Mouse (Mus musculus) kidney, embryonic 14.5 days (tissue): ENCODE measurements at regions not wholly inside any gene's neighbourhood (a gene's known extent, or its start where the extent isn't known, plus 50 kb on each side); places are given as distances from the start of the nearest gene placed in this dataset.

Experiments used
- ATAC-seq: fragments of 200-750 bp; cut with Nextera tagmentation; 2 replicates; pipeline ENCODE4 v1.8.0; 2017; ENCODE audit warnings: moderate number of reproducible peaks, mild to moderate bottlenecking, moderate TSS enrichment, moderate library complexity; ENCODE audit not compliant: low FRiP score, low TSS enrichment
- H3K27ac ChIP-seq: fragments of 300-500 bp; sonication (generic); 2 replicates; pipeline ENCODE4 v1.5.1; 2014; ENCODE audit warnings: low read depth, mild to moderate bottlenecking, low read length, moderate library complexity, mixed read lengths
- H3K27me3 ChIP-seq: fragments of 300-500 bp; sonication (generic); 2 replicates; pipeline ENCODE4 v1.6.1; 2014; ENCODE audit warnings: mild to moderate bottlenecking, low read length; ENCODE audit not compliant: control insufficient read depth, insufficient read depth
- H3K36me3 ChIP-seq: fragments of 300-500 bp; sonication (generic); 2 replicates; pipeline ENCODE4 v1.6.1; 2014; ENCODE audit warnings: low read length, mixed read lengths; ENCODE audit not compliant: control insufficient read depth, insufficient read depth
- H3K4me1 ChIP-seq: fragments of 300-500 bp; sonication (generic); 2 replicates; pipeline ENCODE4 v1.6.1; 2014; ENCODE audit warnings: low read length, mixed read lengths; ENCODE audit not compliant: control insufficient read depth, insufficient read depth
- H3K4me2 ChIP-seq: fragments of 300-500 bp; sonication (generic); replicated peaks from 2 replicates; pipeline ENCODE4 v1.6.1; 2014; ENCODE audit warnings: low read depth, mild to moderate bottlenecking, low read length
- H3K4me3 ChIP-seq: fragments of 300-500 bp; sonication (generic); 2 replicates; pipeline ENCODE4 v1.5.1; 2014; ENCODE audit warnings: mild to moderate bottlenecking, low read length
- H3K9ac ChIP-seq: fragments of 300-500 bp; sonication (generic); 2 replicates; pipeline ENCODE4 v1.6.1; 2014; ENCODE audit warnings: low read depth, mild to moderate bottlenecking, low read length, moderate library complexity
- H3K9me3 ChIP-seq: fragments of 300-500 bp; sonication (generic); 2 replicates; pipeline ENCODE4 v1.6.1; 2016; ENCODE audit warnings: low read length; ENCODE audit not compliant: control insufficient read depth
- WGBS: fragments of 180-500 bp; shearing (Covaris S2); extraction: QIAGEN DNeasy Blood & Tissue Kit; methylation state at CpG from one replicate; pipeline ENCODE4 v1.1.7; 2014; 5-methylcytosine and 5-hydroxymethylcytosine counted together

- no peaks in the 10 kb centered on the region for H3K27me3 ChIP-seq
- no peak overlapping the region for H3K9ac ChIP-seq
- no peak overlapping the region for H3K27ac ChIP-seq
- H3K36me3 ChIP-seq: no peaks in the 10 kb centered on the region
- H3K4me1 ChIP-seq: no peaks in the 10 kb centered on the region
- ATAC-seq: no peak
- no peak overlapping the region for H3K4me2 ChIP-seq
- no peak overlapping the region for H3K4me3 ChIP-seq
- H3K9me3 ChIP-seq: no peaks in the 10 kb centered on the region
Measured at GRCm38 (mm10) chr5:106139109-106139508, 262.7 kb downstream of the Zfp326 start.

GRCm38 (mm10) chr5:106122928-106123327 lies 246.6 kb downstream of the Zfp326 start:
- no peak overlapping the region for H3K4me3 ChIP-seq
- H3K4me2 ChIP-seq: no peak overlapping the region
- 32% methylated on average over 3 of the region's 3 CpGs for whole genome bisulfite sequencing
- H3K27ac ChIP-seq: no peak overlapping the region
- no peaks in the 10 kb centered on the region for H3K36me3 ChIP-seq
- no peak overlapping the region for H3K9ac ChIP-seq
- H3K9me3 ChIP-seq: no peaks in the 10 kb centered on the region
- no peak for ATAC-seq
- H3K4me1 ChIP-seq: no peaks in the 10 kb centered on the region
- no peaks in the 10 kb centered on the region for H3K27me3 ChIP-seq

- H3K27me3 ChIP-seq: no peaks in the 10 kb centered on the region
- H3K4me2 ChIP-seq: no peak overlapping the region
- H3K36me3 ChIP-seq: no peaks in the 10 kb centered on the region
- H3K27ac ChIP-seq: no peak overlapping the region
- no peaks in the 10 kb centered on the region for H3K9me3 ChIP-seq
- WGBS: 50% methylated on average over 1 of the region's 1 CpGs
- H3K9ac ChIP-seq: no peak overlapping the region
- no peak for ATAC-seq
- no peak overlapping the region for H3K4me3 ChIP-seq
- no peaks in the 10 kb centered on the region for H3K4me1 ChIP-seq
Measured at GRCm38 (mm10) chr5:106119584-106119983, 243.2 kb downstream of the Zfp326 start.

- Histone ChIP-seq H3K4me3 (no peak overlapping the region), H3K27ac (no peak overlapping the region), H3K36me3 (no peaks in the 10 kb centered on the region), H3K4me1 (no peaks in the 10 kb centered on the region), H3K4me2 (no peak overlapping the region), H3K9me3 (no peaks in the 10 kb centered on the region), H3K27me3 (no peaks in the 10 kb centered on the region), H3K9ac (no peak overlapping the region)
- WGBS: 66% methylated on average over 3 of the region's 3 CpGs
- ATAC-seq: no peak
Measured at GRCm38 (mm10) chr5:106113186-106113585, 236.8 kb downstream of the Zfp326 start.

GRCm38 (mm10) chr5:106108474-106108971 lies 232.2 kb downstream of the Zfp326 start:
- WGBS: 53% methylated on average over 8 of the region's 8 CpGs

GRCm38 (mm10) chr5:106102255-106102654 lies 225.9 kb downstream of the Zfp326 start:
- Histone ChIP-seq H3K4me3 (no peak overlapping the region), H3K27ac (no peak overlapping the region), H3K27me3 (no peaks in the 10 kb centered on the region), H3K9ac (no peak overlapping the region), H3K9me3 (no peaks in the 10 kb centered on the region), H3K4me1 (no peaks in the 10 kb centered on the region), H3K4me2 (no peak overlapping the region), H3K36me3 (no peaks in the 10 kb centered on the region)
- WGBS: 86% methylated on average over 4 of the region's 4 CpGs
- no peak for ATAC-seq

More at GRCm38 (mm10) chr5:106108474-106108971, 232.2 kb downstream of the Zfp326 start:
- Histone ChIP-seq H3K36me3 (no peaks in the 10 kb centered on the region), H3K4me1 (no peaks in the 10 kb centered on the region), H3K27me3 (no peaks in the 10 kb centered on the region), H3K9ac (no peak overlapping the region), H3K27ac (no peak overlapping the region), H3K4me3 (no peak overlapping the region), H3K9me3 (no peaks in the 10 kb centered on the region), H3K4me2 (no peak overlapping the region)
- no peak for ATAC-seq

GRCm38 (mm10) chr5:106098887-106099286 lies 222.5 kb downstream of the Zfp326 start:
- no peaks in the 10 kb centered on the region for H3K27me3 ChIP-seq
- 91% methylated on average over 8 of the region's 8 CpGs for WGBS
- no peak for ATAC-seq

GRCm38 (mm10) chr5:106089332-106089731 lies 213.0 kb downstream of the Zfp326 start:
- no peak overlapping the region for H3K4me2 ChIP-seq
- no peaks in the 10 kb centered on the region for H3K36me3 ChIP-seq
- no peaks in the 10 kb centered on the region for H3K27me3 ChIP-seq
- H3K4me3 ChIP-seq: no peak overlapping the region
- WGBS: 75% methylated on average over 7 of the region's 7 CpGs
- H3K9me3 ChIP-seq: no peaks in the 10 kb centered on the region
- H3K9ac ChIP-seq: no peak overlapping the region
- no peak overlapping the region for H3K27ac ChIP-seq
- H3K4me1 ChIP-seq: no peaks in the 10 kb centered on the region
- ATAC-seq: no peak

More at GRCm38 (mm10) chr5:106098887-106099286, 222.5 kb downstream of the Zfp326 start:
- H3K27ac ChIP-seq: no peak overlapping the region
- no peaks in the 10 kb centered on the region for H3K36me3 ChIP-seq
- H3K9ac ChIP-seq: no peak overlapping the region
- H3K9me3 ChIP-seq: no peaks in the 10 kb centered on the region
- H3K4me1 ChIP-seq: no peaks in the 10 kb centered on the region
- no peak overlapping the region for H3K4me3 ChIP-seq
- no peak overlapping the region for H3K4me2 ChIP-seq

- H3K27me3 ChIP-seq: no peaks in the 10 kb centered on the region
- H3K9me3 ChIP-seq: no peaks in the 10 kb centered on the region
- H3K9ac ChIP-seq: no peak overlapping the region
- ATAC-seq: no peak
- 90% methylated on average over 5 of the region's 5 CpGs for WGBS
- no peak overlapping the region for H3K4me2 ChIP-seq
- no peak overlapping the region for H3K4me3 ChIP-seq
- H3K4me1 ChIP-seq: no peaks in the 10 kb centered on the region
- no peak overlapping the region for H3K27ac ChIP-seq
- no peaks in the 10 kb centered on the region for H3K36me3 ChIP-seq
Measured at GRCm38 (mm10) chr5:106088478-106089185, 212.3 kb downstream of the Zfp326 start.
